Mouse (Mus musculus): ENCODE data around the gene Dpy30.

DNA sequence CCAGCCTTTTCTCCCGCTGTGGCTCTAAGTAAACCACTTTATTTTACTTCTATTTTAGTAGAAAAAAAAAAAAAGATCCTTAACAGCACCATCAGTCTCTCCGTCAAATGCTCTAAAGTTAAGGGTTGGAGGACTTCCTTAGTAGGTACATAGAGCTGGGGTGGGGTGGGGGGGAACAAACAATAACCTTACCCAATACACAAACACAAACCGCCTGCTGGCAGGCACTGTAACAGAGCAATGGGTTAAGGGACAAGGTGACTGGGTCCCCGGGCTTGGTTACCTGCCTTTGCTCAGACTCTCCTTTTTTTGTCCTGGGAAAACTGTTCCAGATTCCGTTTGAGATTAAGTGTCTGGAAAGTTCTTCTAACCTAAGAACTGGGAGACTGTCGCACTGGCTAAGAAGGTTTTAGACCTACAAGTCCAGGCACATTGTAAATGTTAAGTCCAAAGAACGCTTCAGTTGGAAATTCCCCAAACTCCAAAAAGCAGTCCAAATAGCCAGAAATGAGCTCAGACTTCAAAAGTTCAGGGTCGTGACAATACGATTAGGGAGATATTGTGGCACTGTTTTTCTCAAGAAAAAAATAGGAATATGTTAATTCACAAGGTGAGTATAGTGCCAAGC is 7.4 kb upstream of the Dpy30 start:
- no peak for TF ChIP-seq CTCF (IDR thresholded peaks at IDR 0.05; ENCODE audit: low read depth)
- no peak for TF ChIP-seq EP300 (optimal IDR thresholded peaks at IDR 0.05)

Data from stomach, postnatal 0 days (tissue).